Mouse (Mus musculus) adrenal gland, postnatal 25 days (tissue): Measurements from ENCODE around the gene BC024063. TPM values are rescaled to one million over a fixed set of nuclear protein-coding genes. Genes with fewer than 3 reads are reported as not detected.
A peak's percentile ranks its signal among the peaks of the same experiment; 100 is the strongest.
"Not testable (repeated sequence)": the region's sequence is repeated elsewhere in the genome, so short reads cannot be mapped to it uniquely, and the experiment has no call there.

Source experiments
- DNase-seq: peaks from one replicate; pipeline ENCODE4 v3.0.0; 2021; ENCODE audit warnings: mixed read lengths
- long read RNA-seq: library from polyadenylated mRNA; stranded (forward); transcript quantifications from one replicate; pipeline ENCODE4 v2.0.0, GENCODE M21; 2021
- total RNA-seq: library from RNA; stranded (reverse); gene quantifications from 2 replicates; pipeline ENCODE4 v1.2.3, GENCODE M21; 2021

Gene BC024063
- total RNA-seq = 3.3 and 3.5 TPM in 2 replicates
- long read RNA-seq, partial matches to known transcripts = 0 of 1 reads
- long read RNA-seq, other reads (novel, unspliced or antisense) = 1 of 1 reads

- DNase-seq = peak; percentile 38
Measured at GRCm38 (mm10) chr10:82082728-82083621, at the start of gene BC024063. TSS of gene BC024063 (plus strand) at chr10:82083353.

DNA sequence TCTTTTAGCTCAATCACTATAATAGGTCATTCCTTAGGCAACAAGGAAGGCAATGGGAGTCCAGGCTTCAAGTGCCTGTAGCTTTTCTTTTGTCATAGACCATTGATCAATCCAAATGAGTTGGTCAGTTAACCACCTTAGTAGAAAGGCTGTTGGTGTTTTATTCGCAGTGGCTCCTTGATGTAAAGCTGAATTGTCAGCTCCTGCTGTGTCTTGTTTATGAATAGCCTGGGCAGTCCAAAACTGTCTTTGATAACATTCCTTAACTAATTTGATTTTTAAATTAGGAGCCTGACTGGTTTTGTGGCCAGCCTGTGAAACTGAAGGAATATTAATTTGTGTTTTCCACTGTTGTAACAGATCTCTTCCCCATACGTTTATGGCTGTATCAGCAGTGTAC, 41.0 kb upstream of the BC024063 start:
- no peak for DNase-seq

GRCm38 (mm10) chr10:82046603-82047002, 36.5 kb upstream of the BC024063 start:
- no peak for DNase-seq

DNA sequence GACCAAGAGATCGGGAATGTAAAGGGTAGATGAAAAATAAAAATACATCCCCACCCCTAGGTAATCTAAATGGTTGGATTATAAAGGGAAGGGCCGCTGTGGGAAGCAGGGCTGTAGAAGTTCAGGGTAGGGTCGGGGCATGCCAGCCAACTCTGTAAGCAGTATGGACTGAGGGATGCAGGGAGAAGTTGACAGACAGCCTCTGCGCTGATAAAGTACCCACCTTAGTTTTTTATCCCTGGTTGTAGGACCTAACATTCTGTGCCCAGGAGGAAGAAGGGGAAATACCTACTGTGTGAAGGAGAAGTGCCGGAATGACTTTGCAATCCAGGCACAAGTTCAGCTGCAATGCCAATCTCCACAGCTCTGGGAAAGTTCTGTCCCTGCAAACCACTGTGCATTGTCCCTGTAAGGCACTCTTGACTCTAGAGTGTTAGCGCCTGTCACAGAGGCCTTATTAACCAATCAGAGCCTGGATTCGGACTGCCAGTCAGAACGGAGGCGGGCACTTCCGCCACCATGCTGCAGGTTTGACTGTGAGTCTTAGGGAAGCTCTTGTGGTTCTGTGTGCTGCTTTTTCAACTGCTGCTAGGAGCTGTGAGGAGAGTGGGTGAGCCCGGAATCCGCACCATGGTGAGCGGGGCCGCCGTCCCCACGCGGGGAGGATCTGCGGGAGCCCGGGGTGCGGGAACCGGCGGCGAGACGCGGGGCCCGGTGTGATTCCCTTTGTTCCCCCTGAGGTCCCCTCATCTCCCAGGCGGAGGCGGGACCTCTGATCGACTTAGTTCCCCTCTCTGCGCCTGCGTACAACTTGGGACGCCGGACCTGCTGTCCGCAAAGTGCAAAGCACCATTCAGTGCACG, 35.3 kb upstream of the BC024063 start, which contains the start of gene Zfp873:
Gene Zfp873, plus strand, starts transcription at position 527 of the 863 bp plus-strand sequence.
- peak; percentile 92 for DNase-seq

DNA sequence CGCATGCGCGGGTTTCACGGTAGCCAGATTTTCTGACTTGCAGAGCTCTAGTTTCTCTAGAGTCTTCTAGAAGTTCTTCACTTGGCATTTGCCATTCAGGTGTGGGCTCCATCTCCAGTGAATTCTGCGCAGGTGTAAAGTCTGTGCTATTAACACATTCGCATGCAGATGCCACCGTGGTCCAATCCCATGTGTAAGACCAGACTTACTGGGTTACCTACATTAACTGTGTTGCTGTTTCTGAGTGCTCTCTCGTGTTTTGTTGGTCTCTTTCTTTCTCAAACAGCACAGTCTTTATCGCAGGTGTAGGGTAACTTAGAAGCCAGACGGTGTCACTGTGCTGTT, 34.7 kb upstream of the BC024063 start:
- not testable (repeated sequence) for DNase-seq

- DNase-seq = not testable (repeated sequence)
Measured at GRCm38 (mm10) chr10:82083622-82083971, 444 bp downstream of the BC024063 start.

DNA sequence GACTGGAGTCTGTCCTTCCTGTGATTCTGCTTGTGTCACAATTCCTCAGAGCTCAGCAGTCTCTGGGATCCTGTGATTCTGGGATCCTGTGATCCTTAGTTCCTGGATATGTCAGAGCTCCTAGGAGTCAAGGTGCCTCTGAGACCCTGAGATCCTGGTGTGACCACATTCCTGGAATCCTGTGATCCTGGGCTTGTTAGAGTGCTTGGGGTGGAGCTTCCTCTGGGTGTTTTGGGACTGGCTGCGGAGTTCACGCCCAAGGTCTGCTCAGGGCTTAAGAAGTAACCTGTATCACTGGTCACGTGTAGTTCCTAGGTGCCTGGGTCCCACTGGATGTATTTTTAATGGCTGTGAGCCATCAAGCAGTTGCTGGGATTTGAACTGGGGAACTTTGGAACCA, 34.1 kb downstream of the BC024063 start:
- no peak for DNase-seq

- peak; percentile 82 for DNase-seq
Measured at GRCm38 (mm10) chr10:82127850-82128401, 44.8 kb downstream of the BC024063 start, which contains the start of gene AU041133. TSS of gene AU041133 (plus strand) at chr10:82128013.

GRCm38 (mm10) chr10:82145282-82145681, 62.1 kb downstream of the BC024063 start:
- no peak for DNase-seq

GRCm38 (mm10) chr10:82147571-82147970, 64.4 kb downstream of the BC024063 start:
- no peak for DNase-seq

Other genes starting within 250 kb of the BC024063 start
- gene Gm32687, start 219.4 kb upstream of the BC024063 start, total RNA-seq = 1.1 and 3.1 TPM in 2 replicates
- gene Zfp781, start 152.9 kb upstream of the BC024063 start, total RNA-seq = 1.1 and 2.0 TPM in 2 replicates
- gene Zfp873, start 35.2 kb upstream of the BC024063 start, total RNA-seq = 7.8 and 10.5 TPM in 2 replicates
- gene AU041133, start 44.7 kb downstream of the BC024063 start, total RNA-seq = 4.1 and 5.4 TPM in 2 replicates
- gene Zfp938, start 157.9 kb downstream of the BC024063 start, total RNA-seq = 6.4 and 7.0 TPM in 2 replicates
- gene 4932415D10Rik, start 233.2 kb downstream of the BC024063 start, total RNA-seq = not detected in 2 replicates